Mouse (Mus musculus) hindbrain, embryonic 11.5 days (tissue): ENCODE results near the gene Dync2li1. TPM values are rescaled to one million over a fixed set of nuclear protein-coding genes. Genes with fewer than 3 reads are reported as not detected.

Experiments
- ATAC-seq: fragments of 200-750 bp; cut with Nextera tagmentation; 2 replicates; pipeline ENCODE4 v1.8.0; 2017; ENCODE audit warnings: mild to moderate bottlenecking, moderate TSS enrichment, moderate library complexity; ENCODE audit not compliant: low FRiP score
- DNase-seq: peaks from one replicate; pipeline ENCODE4 v3.0.0-alpha.2; 2015; ENCODE audit warnings: low spot score
- H3K27ac ChIP-seq: fragments of 300-500 bp; sonication (generic); 2 replicates; pipeline ENCODE4 v1.5.1; 2014; ENCODE audit warnings: mild to moderate bottlenecking, low read depth, low read length
- H3K27me3 ChIP-seq: fragments of 300-500 bp; sonication (generic); 2 replicates; pipeline ENCODE4 v1.6.1; 2014; ENCODE audit warnings: mild to moderate bottlenecking, low read length, moderate library complexity, mixed read lengths; ENCODE audit not compliant: control insufficient read depth, insufficient read depth
- H3K36me3 ChIP-seq: fragments of 300-500 bp; sonication (generic); 2 replicates; pipeline ENCODE4 v1.6.1; 2014; ENCODE audit warnings: mild to moderate bottlenecking, low read length, moderate library complexity, mixed read lengths; ENCODE audit not compliant: control insufficient read depth, insufficient read depth
- H3K4me1 ChIP-seq: fragments of 300-500 bp; sonication (generic); replicated peaks from 2 replicates; pipeline ENCODE4 v1.6.1; 2014; ENCODE audit warnings: low read length, mixed read lengths; ENCODE audit not compliant: control insufficient read depth, insufficient read depth
- H3K4me2 ChIP-seq: fragments of 300-500 bp; sonication (generic); replicated peaks from 2 replicates; pipeline ENCODE4 v1.6.1; 2014; ENCODE audit warnings: mild to moderate bottlenecking, low read depth, low read length
- H3K4me3 ChIP-seq: fragments of 300-500 bp; sonication (generic); 2 replicates; pipeline ENCODE4 v1.5.1; 2014; ENCODE audit warnings: low read depth, low read length
- H3K9ac ChIP-seq: fragments of 300-500 bp; sonication (generic); 2 replicates; pipeline ENCODE4 v1.6.1; 2014; ENCODE audit warnings: low read depth, low read length
- H3K9me3 ChIP-seq: fragments of 300-500 bp; sonication (generic); 2 replicates; pipeline ENCODE4 v1.6.1; 2016; ENCODE audit warnings: low read length; ENCODE audit not compliant: control insufficient read depth
- WGBS: fragments of 180-500 bp; shearing (Covaris S2); extraction: QIAGEN DNeasy Blood & Tissue Kit; methylation state at CpG from one replicate; pipeline ENCODE4 v1.1.7; 2014; 5-methylcytosine and 5-hydroxymethylcytosine counted together
- polyA plus RNA-seq: library from polyadenylated mRNA; unstranded; fragments of >200 nt; fragmentation: Nextera tagmentation; extraction: Ambion mirVana; gene quantifications from 2 replicates; pipeline ENCODE4 v1.2.1, GENCODE M21; 2014

Gene Dync2li1
- polyA plus RNA-seq, 1 experiment from 2014 or later: 36.0 TPM

GRCm38 (mm10) chr17:84628611-84629010, 2.3 kb downstream of the Dync2li1 start:
- no peak overlapping the region for H3K4me3 ChIP-seq
- DNase-seq: no peak
- no peaks in the 10 kb centered on the region for H3K36me3 ChIP-seq
- H3K27ac ChIP-seq: no peak overlapping the region
- H3K4me2 ChIP-seq: no peak overlapping the region
- H3K9me3 ChIP-seq: no peaks in the 10 kb centered on the region
- no peaks in the 10 kb centered on the region for H3K27me3 ChIP-seq
- no peaks in the 10 kb centered on the region for H3K4me1 ChIP-seq
- 89% methylated on average over 9 of the region's 9 CpGs for WGBS
- no peak overlapping the region for H3K9ac ChIP-seq
- ATAC-seq: no peak

GRCm38 (mm10) chr17:84631836-84632235, 5.5 kb downstream of the Dync2li1 start:
- 90% methylated on average over 6 of the region's 6 CpGs for WGBS

GRCm38 (mm10) chr17:84633443-84633842, 7.1 kb downstream of the Dync2li1 start:
- WGBS: 87% methylated on average over 13 of the region's 13 CpGs
- no peaks in the 10 kb centered on the region for H3K9me3 ChIP-seq
- no peaks in the 10 kb centered on the region for H3K4me1 ChIP-seq
- DNase-seq: no peak
- H3K4me3 ChIP-seq: no peak overlapping the region
- no peak overlapping the region for H3K9ac ChIP-seq
- H3K27me3 ChIP-seq: no peaks in the 10 kb centered on the region
- no peak overlapping the region for H3K4me2 ChIP-seq
- ATAC-seq: no peak
- H3K27ac ChIP-seq: no peak overlapping the region
- no peaks in the 10 kb centered on the region for H3K36me3 ChIP-seq

More at GRCm38 (mm10) chr17:84631836-84632235, 5.5 kb downstream of the Dync2li1 start:
- H3K9ac ChIP-seq: no peak overlapping the region
- no peaks in the 10 kb centered on the region for H3K9me3 ChIP-seq
- H3K36me3 ChIP-seq: no peaks in the 10 kb centered on the region
- H3K4me2 ChIP-seq: no peak overlapping the region
- H3K27me3 ChIP-seq: no peaks in the 10 kb centered on the region
- ATAC-seq (no peak), DNase-seq (no peak)
- H3K27ac ChIP-seq: no peak overlapping the region
- no peaks in the 10 kb centered on the region for H3K4me1 ChIP-seq
- H3K4me3 ChIP-seq: no peak overlapping the region

GRCm38 (mm10) chr17:84636328-84636727, 10.0 kb downstream of the Dync2li1 start:
- Histone ChIP-seq H3K27ac (no peak overlapping the region), H3K9me3 (no peaks in the 10 kb centered on the region), H3K4me3 (no peak overlapping the region), H3K9ac (no peak overlapping the region), H3K27me3 (no peaks in the 10 kb centered on the region), H3K4me2 (no peak overlapping the region), H3K36me3 (no peaks in the 10 kb centered on the region), H3K4me1 (no peaks in the 10 kb centered on the region)
- DNase-seq: no peak
- 77% methylated on average over 8 of the region's 8 CpGs for WGBS
- ATAC-seq: no peak

- H3K9me3 ChIP-seq: no peaks in the 10 kb centered on the region
- H3K4me2 ChIP-seq: no peak overlapping the region
- no peak overlapping the region for H3K4me3 ChIP-seq
- no peaks in the 10 kb centered on the region for H3K36me3 ChIP-seq
- H3K27ac ChIP-seq: no peak overlapping the region
- no peak overlapping the region for H3K9ac ChIP-seq
- H3K27me3 ChIP-seq: no peaks in the 10 kb centered on the region
- DNase-seq: no peak
- no peaks in the 10 kb centered on the region for H3K4me1 ChIP-seq
- WGBS: 94% methylated on average over 6 of the region's 6 CpGs
- no peak for ATAC-seq
Observed at GRCm38 (mm10) chr17:84637971-84638370, 11.7 kb downstream of the Dync2li1 start.

GRCm38 (mm10) chr17:84639796-84640378, 13.6 kb downstream of the Dync2li1 start:
- Histone ChIP-seq H3K4me2 (no peak overlapping the region), H3K9ac (no peak overlapping the region)

GRCm38 (mm10) chr17:84641893-84642292, 15.6 kb downstream of the Dync2li1 start:
- Histone ChIP-seq H3K27me3 (no peaks in the 10 kb centered on the region), H3K4me3 (no peak overlapping the region), H3K36me3 (no peaks in the 10 kb centered on the region), H3K27ac (no peak overlapping the region), H3K9ac (no peak overlapping the region), H3K4me1 (0 out of 2 replicates have a peak, but pooled peaks cover 2% of the 10 kb centered on the region), H3K4me2 (no peak overlapping the region), H3K9me3 (no peaks in the 10 kb centered on the region)
- peak; percentile 68 for DNase-seq
- ATAC-seq: no peak
- WGBS: 36% methylated on average over 3 of the region's 3 CpGs

More at GRCm38 (mm10) chr17:84639796-84640378, 13.6 kb downstream of the Dync2li1 start:
- 68% methylated on average over 10 of the region's 10 CpGs for WGBS
- H3K36me3 ChIP-seq: no peaks in the 10 kb centered on the region
- H3K27ac ChIP-seq: no peak overlapping the region
- H3K27me3 ChIP-seq: no peaks in the 10 kb centered on the region
- no peak for DNase-seq
- H3K4me1 ChIP-seq: no peaks in the 10 kb centered on the region
- no peak overlapping the region for H3K4me3 ChIP-seq
- no peaks in the 10 kb centered on the region for H3K9me3 ChIP-seq
- no peak for ATAC-seq

- DNase-seq (no peak), ATAC-seq (no peak)
- Histone ChIP-seq H3K27ac (no peak overlapping the region), H3K4me1 (0 out of 2 replicates have a peak, but pooled peaks cover 2% of the 10 kb centered on the region), H3K9ac (no peak overlapping the region), H3K36me3 (no peaks in the 10 kb centered on the region), H3K27me3 (no peaks in the 10 kb centered on the region), H3K9me3 (no peaks in the 10 kb centered on the region), H3K4me3 (no peak overlapping the region), H3K4me2 (no peak overlapping the region)
- WGBS: 91% methylated on average over 9 of the region's 9 CpGs
Observed at GRCm38 (mm10) chr17:84642324-84642723, 16.0 kb downstream of the Dync2li1 start.

- Histone ChIP-seq H3K4me1 (0 out of 2 replicates have a peak, but pooled peaks cover 2% of the 10 kb centered on the region), H3K9me3 (no peaks in the 10 kb centered on the region), H3K36me3 (no peaks in the 10 kb centered on the region), H3K4me2 (no peak overlapping the region), H3K27ac (no peak overlapping the region), H3K4me3 (no peak overlapping the region), H3K27me3 (no peaks in the 10 kb centered on the region), H3K9ac (no peak overlapping the region)
- WGBS: 64% methylated on average over 16 of the region's 16 CpGs
- DNase-seq (no peak), ATAC-seq (no peak)
Observed at GRCm38 (mm10) chr17:84644292-84645050, 18.2 kb downstream of the Dync2li1 start.
